Mouse (Mus musculus): ENCODE measurements around the gene Myl6. TPM values are rescaled to one million over a fixed set of nuclear protein-coding genes. Genes with fewer than 3 reads are reported as not detected.
"Not testable (repeated sequence)": the region's sequence is repeated elsewhere in the genome, so short reads cannot be mapped to it uniquely, and the experiment has no call there.

The Myl6 gene
- polyA plus RNA-seq, 1 experiment: 566 TPM

- DNase-seq: no peak
- H3K36me3 ChIP-seq (ENCODE audit: control insufficient read depth, insufficient read depth, low read length): peaks cover 36% of the 10 kb centered on the region
These were observed 17.2 kb upstream of the Myl6 start for GRCm38 (mm10) chr10:128511189-128511588.

GRCm38 (mm10) chr10:128510301-128510700 is 16.4 kb upstream of the Myl6 start:
- no peak for DNase-seq
- Histone ChIP-seq H3K27me3 (ENCODE audit: control insufficient read depth, insufficient read depth, low read length) (no peaks in the 10 kb centered on the region), H3K4me1 (replicated peaks; ENCODE audit: control insufficient read depth, insufficient read depth, low read length) (no peaks in the 10 kb centered on the region), H3K27ac (ENCODE audit: control insufficient read depth, insufficient read depth, low read length) (no peak overlapping the region), H3K4me3 (ENCODE audit: control insufficient read depth, insufficient read depth, low read length) (no peak overlapping the region), H3K36me3 (ENCODE audit: control insufficient read depth, insufficient read depth, low read length) (peaks cover 27% of the 10 kb centered on the region)
- TF ChIP-seq CTCF (IDR thresholded peaks at IDR 0.05; ENCODE audit: borderline replicate concordance, control insufficient read depth, extremely low read depth, insufficient read depth, low read length, poor library complexity): no peak
- no peak for TF ChIP-seq POLR2A (IDR thresholded peaks at IDR 0.05; ENCODE audit: control insufficient read depth, extremely low read depth, insufficient read depth, low read length, poor library complexity)
- WGBS: 96% methylated on average over 11 of the region's 11 CpGs

More at GRCm38 (mm10) chr10:128511189-128511588, 17.2 kb upstream of the Myl6 start:
- WGBS: 96% methylated on average over 9 of the region's 9 CpGs
- Histone ChIP-seq H3K27me3 (ENCODE audit: control insufficient read depth, insufficient read depth, low read length) (no peaks in the 10 kb centered on the region), H3K4me1 (replicated peaks; ENCODE audit: control insufficient read depth, insufficient read depth, low read length) (no peaks in the 10 kb centered on the region), H3K4me3 (ENCODE audit: control insufficient read depth, insufficient read depth, low read length) (no peak overlapping the region), H3K27ac (ENCODE audit: control insufficient read depth, insufficient read depth, low read length) (no peak overlapping the region)
- TF ChIP-seq POLR2A (IDR thresholded peaks at IDR 0.05; ENCODE audit: control insufficient read depth, extremely low read depth, insufficient read depth, low read length, poor library complexity): no peak
- TF ChIP-seq CTCF (IDR thresholded peaks at IDR 0.05; ENCODE audit: borderline replicate concordance, control insufficient read depth, extremely low read depth, insufficient read depth, low read length, poor library complexity): no peak

GRCm38 (mm10) chr10:128509831-128510230 is 15.9 kb upstream of the Myl6 start:
- Histone ChIP-seq H3K36me3 (ENCODE audit: control insufficient read depth, insufficient read depth, low read length) (peaks cover 22% of the 10 kb centered on the region), H3K4me3 (ENCODE audit: control insufficient read depth, insufficient read depth, low read length) (no peak overlapping the region), H3K27me3 (ENCODE audit: control insufficient read depth, insufficient read depth, low read length) (no peaks in the 10 kb centered on the region), H3K27ac (ENCODE audit: control insufficient read depth, insufficient read depth, low read length) (no peak overlapping the region), H3K4me1 (replicated peaks; ENCODE audit: control insufficient read depth, insufficient read depth, low read length) (no peaks in the 10 kb centered on the region)
- no peak for DNase-seq
- 95% methylated on average over 4 of the region's 4 CpGs for WGBS
- no peak for TF ChIP-seq CTCF (IDR thresholded peaks at IDR 0.05; ENCODE audit: borderline replicate concordance, control insufficient read depth, extremely low read depth, insufficient read depth, low read length, poor library complexity)
- TF ChIP-seq POLR2A (IDR thresholded peaks at IDR 0.05; ENCODE audit: control insufficient read depth, extremely low read depth, insufficient read depth, low read length, poor library complexity): no peak

DNA sequence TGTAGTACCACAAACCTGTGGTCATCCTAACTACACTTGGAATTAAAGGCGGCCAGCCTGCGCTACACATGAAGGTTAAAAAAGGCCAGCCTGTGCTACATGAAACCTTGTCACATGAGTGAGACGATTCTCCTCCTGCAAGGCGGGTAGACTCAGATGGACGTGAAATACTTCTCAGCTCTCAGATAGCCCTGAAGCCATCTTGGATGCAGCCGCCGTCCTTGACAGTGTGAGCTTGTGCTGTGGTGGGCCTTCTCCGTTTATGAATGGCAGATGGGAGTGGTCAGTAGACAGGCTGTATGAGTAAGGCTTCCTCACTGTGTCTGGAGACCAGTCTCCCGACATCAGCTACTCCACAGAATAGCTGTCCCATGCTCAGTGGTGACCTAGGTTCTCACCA is 15.3 kb upstream of the Myl6 start:
- no peaks in the 10 kb centered on the region for H3K27me3 ChIP-seq (ENCODE audit: control insufficient read depth, insufficient read depth, low read length)
- H3K4me1 ChIP-seq (replicated peaks; ENCODE audit: control insufficient read depth, insufficient read depth, low read length): peaks cover 6% of the 10 kb centered on the region
- peaks cover 19% of the 10 kb centered on the region for H3K36me3 ChIP-seq (ENCODE audit: control insufficient read depth, insufficient read depth, low read length)
- no peak overlapping the region for H3K27ac ChIP-seq (ENCODE audit: control insufficient read depth, insufficient read depth, low read length)
- DNase-seq: no peak
- no peak overlapping the region for H3K4me3 ChIP-seq (ENCODE audit: control insufficient read depth, insufficient read depth, low read length)
- TF ChIP-seq POLR2A (IDR thresholded peaks at IDR 0.05; ENCODE audit: control insufficient read depth, extremely low read depth, insufficient read depth, low read length, poor library complexity): no peak
- no peak for TF ChIP-seq CTCF (IDR thresholded peaks at IDR 0.05; ENCODE audit: borderline replicate concordance, control insufficient read depth, extremely low read depth, insufficient read depth, low read length, poor library complexity)
- 95% methylated on average over 9 of the region's 9 CpGs for WGBS

GRCm38 (mm10) chr10:128508260-128508659 is 14.3 kb upstream of the Myl6 start:
- Histone ChIP-seq H3K4me1 (replicated peaks; ENCODE audit: control insufficient read depth, insufficient read depth, low read length) (peaks cover 12% of the 10 kb centered on the region), H3K27me3 (ENCODE audit: control insufficient read depth, insufficient read depth, low read length) (no peaks in the 10 kb centered on the region), H3K4me3 (ENCODE audit: control insufficient read depth, insufficient read depth, low read length) (no peak overlapping the region), H3K36me3 (ENCODE audit: control insufficient read depth, insufficient read depth, low read length) (peaks cover 19% of the 10 kb centered on the region), H3K27ac (ENCODE audit: control insufficient read depth, insufficient read depth, low read length) (no peak overlapping the region)
- WGBS: 92% methylated on average over 9 of the region's 9 CpGs
- TF ChIP-seq POLR2A (IDR thresholded peaks at IDR 0.05; ENCODE audit: control insufficient read depth, extremely low read depth, insufficient read depth, low read length, poor library complexity): no peak
- no peak for TF ChIP-seq CTCF (IDR thresholded peaks at IDR 0.05; ENCODE audit: borderline replicate concordance, control insufficient read depth, extremely low read depth, insufficient read depth, low read length, poor library complexity)
- no peak for DNase-seq

- Histone ChIP-seq H3K4me3 (ENCODE audit: control insufficient read depth, insufficient read depth, low read length) (no peak overlapping the region), H3K36me3 (ENCODE audit: control insufficient read depth, insufficient read depth, low read length) (peaks cover 10% of the 10 kb centered on the region), H3K4me1 (replicated peaks; ENCODE audit: control insufficient read depth, insufficient read depth, low read length) (peaks cover 12% of the 10 kb centered on the region), H3K27me3 (ENCODE audit: control insufficient read depth, insufficient read depth, low read length) (no peaks in the 10 kb centered on the region), H3K27ac (ENCODE audit: control insufficient read depth, insufficient read depth, low read length) (no peak overlapping the region)
- 96% methylated on average over 14 of the region's 14 CpGs for WGBS
- TF ChIP-seq POLR2A (IDR thresholded peaks at IDR 0.05; ENCODE audit: control insufficient read depth, extremely low read depth, insufficient read depth, low read length, poor library complexity) (no peak), CTCF (IDR thresholded peaks at IDR 0.05; ENCODE audit: borderline replicate concordance, control insufficient read depth, extremely low read depth, insufficient read depth, low read length, poor library complexity) (no peak)
- no peak for DNase-seq
These were observed 12.0 kb upstream of the Myl6 start for GRCm38 (mm10) chr10:128505974-128506373.

DNA sequence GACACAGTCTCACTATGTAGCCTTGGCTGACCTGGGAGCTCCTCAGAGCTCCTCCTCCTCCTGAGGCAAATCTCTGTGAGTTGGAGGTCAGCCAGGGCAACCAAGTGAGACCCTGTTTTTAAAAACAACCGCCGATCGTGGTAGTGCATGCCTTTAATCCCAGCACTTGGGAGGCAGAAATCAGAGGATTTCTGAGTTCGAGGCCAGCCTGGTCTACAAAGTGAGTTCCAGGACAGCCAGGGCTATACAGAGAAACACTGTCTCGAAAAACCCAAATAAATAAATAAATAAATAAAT is 11.4 kb upstream of the Myl6 start:
- not testable (repeated sequence) for H3K27me3 ChIP-seq (ENCODE audit: control insufficient read depth, insufficient read depth, low read length); H3K36me3 ChIP-seq (ENCODE audit: control insufficient read depth, insufficient read depth, low read length); DNase-seq; H3K4me3 ChIP-seq (ENCODE audit: control insufficient read depth, insufficient read depth, low read length); H3K27ac ChIP-seq (ENCODE audit: control insufficient read depth, insufficient read depth, low read length)
- WGBS: 65% methylated on average over 5 of the region's 5 CpGs
- peaks cover 12% of the 10 kb centered on the region for H3K4me1 ChIP-seq (replicated peaks; ENCODE audit: control insufficient read depth, insufficient read depth, low read length)
